Mouse (Mus musculus): ENCODE measurements at regions not wholly inside any gene's neighbourhood (a gene's known extent, or its start where the extent isn't known, plus 50 kb on each side); places are given as distances from the start of the nearest gene placed in this dataset.

DNA sequence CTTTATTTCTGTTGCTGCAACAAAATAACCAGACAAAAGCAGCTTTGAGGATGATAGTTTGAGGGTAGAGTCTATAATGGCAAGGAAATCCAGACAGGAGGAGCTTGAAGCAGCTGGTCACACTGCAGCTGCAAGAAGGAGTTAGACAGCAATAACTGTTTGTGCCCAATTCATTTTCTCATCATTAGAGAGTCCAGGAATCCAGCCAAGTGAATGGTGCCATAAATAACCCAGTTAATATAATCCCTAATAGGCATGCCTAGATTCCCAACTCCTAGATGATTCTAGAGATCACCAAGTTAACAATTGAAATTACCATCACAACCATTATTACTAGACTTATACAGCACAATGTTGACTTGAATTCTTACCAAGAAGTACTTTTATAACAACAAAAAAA is 223.2 kb upstream of the Dpyd start:
- TF ChIP-seq CTCF (IDR thresholded peaks at IDR 0.05; ENCODE audit: borderline replicate concordance, insufficient read depth, low read depth, low read length), result no peak
- no peak for TF ChIP-seq POLR2A (IDR thresholded peaks at IDR 0.05; ENCODE audit: borderline replicate concordance, insufficient read depth, low read length)
